Mouse (Mus musculus): ENCODE data around the gene Pacrg.

Gene Pacrg

DNA sequence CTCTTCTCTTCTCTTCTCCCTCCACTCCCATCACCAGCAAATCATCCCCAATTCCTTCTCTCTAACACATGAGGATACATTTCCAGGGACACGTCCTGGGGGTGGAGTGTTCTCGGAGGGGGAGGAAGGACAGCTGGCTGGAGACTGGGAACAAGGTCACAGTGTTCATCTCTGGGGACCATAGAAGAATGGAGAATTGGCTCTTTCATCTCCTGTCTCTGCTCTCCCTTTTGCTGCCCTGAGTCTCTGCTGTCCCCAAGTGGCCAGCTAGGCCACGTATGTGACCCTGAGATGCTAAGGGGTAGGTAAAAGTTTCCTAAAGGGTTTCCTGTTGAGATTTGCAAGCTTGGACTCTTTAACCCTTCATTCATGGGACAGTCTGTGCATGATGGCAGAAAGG is 347.0 kb downstream of the Pacrg start:
- DNase-seq (ENCODE audit: low spot score in 2 of 2) = peak in 1 of 2 experiments; percentile 25

DNA sequence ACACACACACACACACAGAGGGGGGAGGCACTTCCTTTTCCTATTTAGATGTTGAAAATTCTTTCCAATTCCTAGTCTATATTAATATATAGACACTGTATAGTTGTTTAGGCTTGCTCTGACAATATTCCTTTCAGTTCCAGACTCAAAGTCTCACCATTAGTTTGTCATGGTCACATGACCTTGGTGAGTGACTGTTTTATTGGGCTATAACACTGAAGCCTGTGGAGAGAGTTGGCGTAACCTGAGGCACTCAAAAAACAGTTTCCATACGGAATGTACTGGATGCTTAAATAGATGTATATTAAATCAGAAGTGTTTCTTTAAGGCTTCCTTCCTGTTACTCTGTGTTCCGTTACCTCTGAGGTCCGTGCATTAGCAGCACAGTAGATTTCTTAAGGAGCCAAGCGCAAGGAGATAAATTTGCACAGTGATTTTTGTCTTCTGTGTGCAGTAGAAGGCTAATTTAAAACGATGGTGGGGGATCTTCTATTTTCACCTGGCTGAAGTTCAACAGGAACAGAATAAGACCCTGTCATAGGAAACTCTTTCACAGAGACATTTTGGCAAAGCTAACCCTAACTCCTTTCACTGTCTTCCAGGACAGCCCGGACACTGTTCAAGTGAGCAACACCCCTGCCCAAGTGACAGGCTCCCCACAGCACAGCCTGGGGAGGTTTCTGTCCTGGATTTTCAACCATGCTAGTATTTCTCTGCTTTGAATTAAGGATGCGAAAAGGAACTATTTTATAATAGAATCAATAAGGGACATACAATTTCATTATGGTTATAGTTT is 349.5 kb downstream of the Pacrg start:
- DNase-seq (ENCODE audit: low spot score in 2 of 2) = no peak

DNA sequence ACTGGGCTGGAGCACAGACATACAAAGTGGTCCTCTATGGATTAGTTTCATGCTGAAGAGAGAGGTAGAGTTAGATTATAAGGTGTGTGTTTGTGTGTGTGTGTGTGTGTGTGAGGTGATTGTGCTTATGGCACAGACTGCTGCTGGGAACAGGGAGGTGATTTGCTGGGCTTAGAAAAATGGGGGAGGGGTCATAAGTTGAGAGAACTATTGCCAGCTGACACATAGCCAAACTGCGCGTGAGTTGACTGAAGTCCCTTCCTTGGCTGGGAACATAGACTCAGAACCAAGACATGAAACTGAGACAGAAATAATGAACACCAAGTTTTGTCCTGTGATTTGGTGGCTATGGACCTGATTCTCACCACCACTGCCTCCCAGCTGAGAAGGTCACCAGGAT is 351.2 kb downstream of the Pacrg start:
- DNase-seq (ENCODE audit: low spot score in 2 of 2) = no peak

DNA sequence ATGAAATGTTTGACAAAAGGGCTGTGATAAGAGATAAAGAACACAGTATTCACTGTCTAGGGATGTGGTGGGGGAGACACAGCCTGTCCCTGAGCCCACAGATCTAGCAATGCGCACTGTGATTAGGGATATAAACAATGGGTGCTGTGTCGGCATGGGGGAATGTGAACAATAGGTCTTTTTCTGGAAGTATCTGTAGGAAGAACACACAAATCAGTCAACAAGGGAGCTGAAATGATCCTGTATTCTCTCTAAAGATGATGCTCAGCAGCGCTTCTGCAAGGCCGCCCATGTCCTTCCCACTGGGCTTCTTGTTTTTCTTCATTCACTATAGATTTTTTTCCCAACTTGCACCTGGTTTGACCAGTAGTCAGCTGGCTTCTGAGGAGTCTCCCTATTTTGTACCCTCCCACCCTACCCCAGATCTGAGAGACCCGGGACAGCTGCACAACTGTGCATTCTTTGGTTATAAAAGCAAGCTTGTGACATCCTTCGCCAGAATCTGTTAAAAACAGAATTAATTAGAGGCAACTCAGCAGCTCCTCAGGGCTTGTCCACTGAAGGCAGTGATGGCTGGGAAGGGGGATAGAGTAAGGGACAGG is 356.1 kb downstream of the Pacrg start:
- DNase-seq (ENCODE audit: low spot score in 2 of 2) = no peak

DNA sequence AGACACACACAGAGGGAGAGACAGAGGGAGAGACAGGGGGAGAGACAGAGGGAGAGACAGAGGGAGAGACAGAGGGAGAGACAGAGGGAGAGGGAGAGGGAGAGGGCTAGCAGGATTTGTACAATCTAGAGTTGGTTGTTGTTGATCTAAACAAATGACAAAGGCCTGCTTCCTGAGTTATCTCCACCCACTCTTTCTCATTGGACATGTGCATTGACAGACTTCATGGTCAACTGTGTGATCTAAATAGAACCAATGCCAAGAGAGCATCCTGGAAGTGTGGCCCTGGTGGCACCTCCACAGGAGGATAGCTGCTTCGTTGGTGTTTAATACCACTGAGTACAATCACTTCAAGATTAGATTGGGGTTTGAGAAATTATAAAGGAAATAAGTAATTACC is 359.0 kb downstream of the Pacrg start:
- DNase-seq (ENCODE audit: low spot score in 2 of 2) = no peak

DNA sequence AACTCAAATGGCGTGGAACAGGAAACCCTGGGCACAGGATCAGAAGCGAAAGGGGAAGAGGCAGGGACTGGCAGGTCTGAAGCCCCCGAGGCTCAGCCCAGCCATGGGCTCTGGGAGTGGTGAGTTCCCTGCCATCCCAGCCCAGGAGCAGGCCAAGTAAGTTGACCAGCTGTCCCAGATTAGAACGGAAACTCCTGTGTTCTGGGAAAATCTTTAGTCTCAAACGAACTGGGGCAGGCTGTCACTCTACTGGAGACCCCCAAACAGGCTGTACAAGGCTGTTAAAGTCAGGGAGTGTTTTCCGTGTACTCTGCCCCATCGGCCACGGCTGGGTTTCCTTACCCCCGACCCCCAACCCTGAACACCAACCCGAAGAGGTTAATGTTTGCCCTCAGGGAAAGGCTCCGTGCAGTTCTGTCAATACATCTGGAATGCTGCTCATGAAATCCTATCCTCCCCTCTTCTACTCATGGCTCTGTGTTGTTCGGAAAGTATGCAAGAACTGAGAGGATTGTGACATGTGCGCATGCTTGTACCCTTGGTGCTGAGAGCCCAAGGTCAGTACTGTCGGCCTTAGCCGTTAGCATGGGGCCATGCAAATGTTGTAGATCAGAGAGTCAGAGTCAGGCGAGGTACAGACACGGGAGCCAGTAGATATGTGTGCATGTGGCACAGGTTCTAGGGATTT is 360.9 kb downstream of the Pacrg start:
- no peak for DNase-seq (ENCODE audit: low spot score in 2 of 2)

DNA sequence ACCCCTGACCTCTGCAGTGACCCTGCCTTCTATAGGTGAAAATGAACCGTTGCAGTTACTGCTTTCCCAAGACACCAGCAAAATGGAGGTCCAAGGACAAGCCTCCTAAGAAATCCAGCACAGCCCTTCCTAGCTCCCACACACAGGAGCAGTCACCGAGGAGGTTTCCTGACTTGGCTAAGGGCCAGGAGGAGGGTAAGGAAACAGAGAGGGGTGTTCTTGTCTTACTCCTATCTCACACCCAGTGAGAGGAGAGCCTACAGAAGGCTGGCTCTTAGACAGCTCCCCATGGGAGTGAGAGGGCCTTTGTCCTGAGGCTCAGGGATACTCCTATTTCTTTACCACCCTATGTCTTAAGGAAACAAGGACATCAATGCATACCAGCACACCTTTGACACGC is 361.7 kb downstream of the Pacrg start:
- DNase-seq (ENCODE audit: low spot score in 2 of 2) = no peak

DNA sequence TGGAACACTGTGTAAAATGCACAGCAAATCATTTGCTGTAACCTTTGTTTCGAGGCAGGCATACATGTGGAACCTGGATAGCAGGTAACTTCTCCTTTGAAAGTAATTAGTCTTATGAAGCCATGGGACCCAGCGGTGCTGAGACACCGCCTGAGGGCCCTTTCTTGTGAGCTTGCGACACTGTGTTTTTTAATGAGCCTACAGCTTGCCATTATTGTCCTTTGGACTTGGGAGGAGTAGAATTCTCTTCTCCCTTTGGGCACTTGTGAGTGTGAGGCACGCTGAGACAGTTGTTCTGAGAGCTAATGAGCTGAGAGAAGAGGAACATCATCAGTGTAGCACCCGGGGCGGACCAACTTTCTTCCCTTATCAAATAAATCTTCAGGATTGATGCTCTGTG is 363.3 kb downstream of the Pacrg start:
- DNase-seq (ENCODE audit: low spot score in 2 of 2) = no peak

DNA sequence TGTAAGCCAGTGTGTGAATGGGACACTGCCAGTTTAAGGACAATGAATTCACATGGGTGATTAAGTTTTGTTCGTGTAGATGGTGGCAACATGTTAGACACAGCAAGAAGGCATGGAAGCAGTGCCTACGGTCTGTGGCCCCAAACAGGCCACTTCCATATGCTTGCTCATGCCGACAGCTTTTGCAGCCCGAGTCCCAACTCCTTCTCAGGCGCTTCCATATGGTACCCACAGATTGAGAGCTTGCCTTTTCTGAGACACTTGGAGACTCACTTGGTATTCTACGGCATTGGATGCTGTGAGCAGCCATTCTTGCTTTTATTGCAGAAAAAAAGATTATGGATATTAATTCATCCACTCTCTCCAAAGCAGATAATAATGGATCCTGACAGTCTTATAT is 365.1 kb downstream of the Pacrg start:
- DNase-seq (ENCODE audit: low spot score in 2 of 2) = no peak

DNA sequence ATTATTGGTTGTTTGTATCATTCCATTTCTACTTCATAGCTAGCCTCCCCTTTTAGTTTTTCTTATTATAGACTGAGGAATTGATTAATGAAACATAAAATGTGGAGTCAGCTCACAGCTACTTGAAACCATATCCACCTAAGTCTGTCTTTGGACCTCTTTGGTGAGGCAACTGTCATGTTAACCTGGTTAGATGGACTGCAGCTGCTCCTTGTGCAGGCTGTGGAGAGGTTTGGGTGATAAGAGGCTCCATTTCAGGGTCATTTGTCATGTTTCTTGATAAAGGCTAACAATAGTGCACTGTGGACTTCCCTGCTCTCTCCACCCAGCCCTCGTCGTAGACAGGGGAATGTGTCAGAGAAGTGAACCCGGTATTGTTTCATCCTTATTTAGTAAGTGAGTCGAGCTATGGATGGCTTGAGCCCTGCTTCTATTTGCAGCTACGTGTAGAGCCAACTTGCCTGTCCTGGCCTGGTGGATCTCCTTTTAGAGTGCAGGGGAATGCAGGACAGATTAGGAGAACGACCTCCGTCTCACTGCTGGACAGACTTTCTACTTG is 366.2 kb downstream of the Pacrg start:
- DNase-seq (ENCODE audit: low spot score in 2 of 2) = no peak

DNA sequence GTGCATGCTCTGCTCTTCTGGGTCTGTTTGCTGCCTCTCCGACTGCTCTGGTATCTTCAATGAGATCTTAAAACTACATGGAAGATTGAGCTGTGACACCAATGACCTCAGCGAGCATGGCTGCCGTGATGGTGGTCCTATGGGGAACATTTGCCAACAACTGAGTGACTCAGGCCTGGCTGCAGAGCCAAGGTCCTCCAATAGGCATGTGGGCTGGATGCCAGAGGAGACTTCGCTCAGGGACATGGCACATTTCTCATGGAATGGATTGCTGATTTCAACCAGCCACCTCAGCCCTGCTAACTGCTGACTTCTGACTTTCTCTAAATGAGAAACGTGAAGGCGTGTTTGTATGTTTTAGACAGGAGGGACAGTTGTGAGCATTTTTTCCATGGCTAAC is 366.9 kb downstream of the Pacrg start:
- DNase-seq (ENCODE audit: low spot score in 2 of 2) = no peak

DNA sequence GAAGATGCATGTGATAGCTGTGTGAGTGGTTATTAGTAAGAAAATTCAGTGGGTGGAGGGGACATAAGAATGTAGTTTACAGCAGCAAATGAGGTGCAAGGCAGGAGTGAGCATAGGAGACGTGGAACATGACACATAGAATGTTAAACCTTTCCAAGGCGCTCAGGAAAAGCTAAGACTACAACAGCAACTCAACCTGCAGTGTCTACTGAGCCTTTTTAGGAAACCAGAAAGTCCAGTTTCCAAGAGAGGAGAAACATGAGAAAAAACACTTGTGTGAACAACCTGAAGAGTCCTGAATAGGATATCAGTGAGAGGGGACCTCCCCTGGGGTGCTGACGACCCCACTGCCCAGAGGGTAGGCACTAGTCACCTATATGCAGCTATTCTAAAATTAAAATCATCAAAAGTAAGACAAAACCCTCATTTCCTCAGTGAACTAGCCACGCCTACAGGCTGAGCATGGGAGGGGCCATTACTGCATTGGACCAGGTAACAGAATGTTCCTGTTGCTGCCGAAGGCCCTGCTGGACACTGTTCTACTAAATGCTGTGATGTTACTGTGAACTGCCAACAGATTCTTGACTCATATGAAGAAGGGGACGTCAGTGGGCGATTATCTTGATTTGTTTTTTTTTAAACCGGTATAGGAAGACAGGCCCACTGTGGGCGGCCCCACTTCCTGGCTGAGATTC is 370.1 kb downstream of the Pacrg start:
- no peak for DNase-seq (ENCODE audit: low spot score in 2 of 2)

DNA sequence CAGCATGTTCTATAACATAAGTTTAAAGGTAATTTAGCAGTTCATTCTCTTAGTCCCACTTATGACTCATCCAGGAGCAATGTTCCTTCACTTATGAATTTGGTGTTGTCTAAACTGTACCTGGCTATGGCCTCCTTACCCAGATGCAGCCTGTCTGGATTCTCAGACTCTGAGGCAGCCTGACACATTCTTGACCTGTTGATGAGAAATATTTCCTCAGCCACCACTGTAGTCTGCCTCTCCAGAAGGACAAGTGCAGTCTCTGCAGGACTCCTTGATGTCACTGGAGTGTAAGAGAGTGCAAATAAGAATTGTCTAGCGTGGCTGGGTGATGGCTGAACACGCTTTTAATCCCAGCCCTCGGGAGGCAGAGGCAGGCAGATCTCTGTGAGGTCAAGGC is 373.0 kb downstream of the Pacrg start:
- no peak for DNase-seq (ENCODE audit: low spot score in 2 of 2)

DNA sequence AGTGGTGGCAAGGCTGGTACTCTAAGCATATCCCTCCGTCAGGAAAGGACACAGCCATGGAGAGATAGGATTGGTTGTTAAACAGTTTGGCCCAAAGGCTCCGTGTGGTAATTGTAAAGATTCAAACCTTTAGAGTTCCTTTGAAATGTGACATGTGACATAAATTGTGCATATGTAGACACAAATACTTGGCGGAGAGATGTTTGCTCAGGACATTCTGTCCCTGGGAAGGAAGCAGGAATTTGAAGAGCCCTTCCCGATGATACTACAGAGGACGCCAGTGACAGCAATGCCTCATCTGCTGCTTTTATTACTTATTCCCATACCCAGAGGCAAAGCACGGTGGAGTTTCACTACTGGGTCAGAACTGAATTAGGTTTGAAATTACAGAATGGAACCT is 374.6 kb downstream of the Pacrg start:
- no peak for DNase-seq (ENCODE audit: low spot score in 2 of 2)

DNA sequence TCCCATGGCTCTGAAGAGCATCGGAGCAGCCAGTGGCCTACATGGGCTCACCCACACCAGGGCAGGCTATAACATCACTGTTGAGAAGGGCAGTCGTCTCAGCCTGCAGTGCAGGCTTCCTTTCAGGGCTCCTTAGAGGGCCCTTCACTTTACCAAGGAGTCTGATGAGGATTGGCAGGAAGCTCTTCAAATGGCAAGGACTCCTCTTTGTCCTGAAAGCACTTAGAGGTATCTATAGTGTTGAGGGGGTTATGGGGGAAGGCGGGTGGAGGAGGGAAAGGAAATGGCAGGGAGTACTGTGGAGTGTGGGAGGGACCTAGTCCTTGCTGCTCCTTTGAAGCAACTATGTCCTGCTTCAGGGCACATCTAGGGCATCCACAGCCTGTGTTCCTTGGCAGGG is 375.4 kb downstream of the Pacrg start:
- no peak for DNase-seq (ENCODE audit: low spot score in 2 of 2)

DNA sequence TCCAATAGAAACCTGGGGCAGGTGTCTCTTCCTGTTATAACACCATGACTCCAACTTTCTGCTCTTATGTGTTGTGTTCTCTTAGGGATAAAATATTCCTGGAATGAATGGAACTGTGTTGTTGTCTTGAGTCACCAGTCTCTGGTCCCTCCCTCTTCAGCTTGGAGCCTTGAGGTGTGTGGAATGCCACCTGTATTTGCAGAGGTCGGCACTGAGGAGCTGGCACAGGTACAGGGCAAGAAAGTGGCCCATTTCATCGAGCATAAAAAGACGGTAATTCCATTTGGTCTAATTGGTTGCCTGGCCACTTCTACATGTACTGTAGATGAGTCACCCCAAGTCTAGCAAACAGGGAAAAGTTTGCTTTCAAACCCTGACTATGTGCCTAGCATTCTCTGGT is 376.5 kb downstream of the Pacrg start:
- DNase-seq (ENCODE audit: low spot score in 2 of 2) = no peak

DNA sequence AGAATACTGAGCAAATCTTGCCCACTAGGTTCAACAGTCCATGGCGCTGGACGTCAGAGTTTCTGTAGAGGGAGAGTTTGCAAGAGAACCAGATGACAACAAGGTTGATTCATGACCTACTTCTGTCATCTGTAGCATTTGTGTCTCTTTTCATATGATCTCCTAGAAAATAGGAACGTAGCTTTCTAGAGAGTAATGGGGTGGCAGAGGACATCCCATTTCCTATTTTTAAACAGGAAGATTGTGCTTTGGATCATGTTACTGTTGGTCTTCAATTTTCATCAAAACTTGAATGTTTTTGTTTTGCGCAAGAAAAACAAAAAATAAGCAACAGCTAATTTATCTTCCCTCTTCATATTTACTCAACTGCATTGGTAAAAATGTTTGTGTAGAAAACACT is 379.2 kb downstream of the Pacrg start:
- no peak for DNase-seq (ENCODE audit: low spot score in 2 of 2)

DNA sequence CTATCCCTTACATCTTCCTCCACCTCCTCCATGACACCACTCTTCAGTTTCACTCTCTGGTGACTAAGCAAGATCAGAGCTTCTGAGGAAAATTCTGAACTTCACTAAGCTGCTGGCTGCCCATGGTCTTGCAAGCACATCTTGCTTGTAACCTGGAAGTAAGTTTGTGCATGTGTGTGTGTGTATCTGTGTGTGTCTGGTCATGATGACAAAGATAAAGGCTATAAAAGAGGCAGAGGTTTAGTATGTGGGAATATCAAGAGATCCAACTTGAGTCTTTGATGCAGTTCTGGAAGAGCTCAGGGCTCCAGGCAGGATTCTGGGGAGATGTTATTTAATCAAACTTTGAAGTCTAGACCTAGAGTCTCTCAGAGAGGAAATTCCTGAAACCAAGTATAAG is 381.4 kb downstream of the Pacrg start:
- no peak for DNase-seq (ENCODE audit: low spot score in 2 of 2)

DNA sequence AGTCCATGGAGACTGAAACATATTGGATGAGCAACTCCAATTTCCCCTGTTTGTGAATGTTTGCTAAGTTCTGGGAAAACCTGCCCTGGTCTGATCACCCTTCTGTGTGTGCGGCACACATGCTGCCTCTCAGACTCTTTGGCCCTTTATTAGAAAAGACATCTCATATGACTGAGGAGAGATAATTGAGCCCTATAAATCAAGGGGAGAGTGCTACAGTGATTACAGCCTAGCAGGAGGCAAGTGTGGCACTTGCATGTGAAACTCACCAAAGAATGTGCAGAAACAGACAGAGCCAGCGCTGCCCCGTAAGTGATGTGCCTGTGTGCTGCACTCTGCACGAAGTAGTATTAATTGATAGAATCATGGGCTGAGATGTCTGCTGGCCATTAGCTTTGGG is 383.7 kb downstream of the Pacrg start:
- no peak for DNase-seq (ENCODE audit: low spot score in 2 of 2)

DNA sequence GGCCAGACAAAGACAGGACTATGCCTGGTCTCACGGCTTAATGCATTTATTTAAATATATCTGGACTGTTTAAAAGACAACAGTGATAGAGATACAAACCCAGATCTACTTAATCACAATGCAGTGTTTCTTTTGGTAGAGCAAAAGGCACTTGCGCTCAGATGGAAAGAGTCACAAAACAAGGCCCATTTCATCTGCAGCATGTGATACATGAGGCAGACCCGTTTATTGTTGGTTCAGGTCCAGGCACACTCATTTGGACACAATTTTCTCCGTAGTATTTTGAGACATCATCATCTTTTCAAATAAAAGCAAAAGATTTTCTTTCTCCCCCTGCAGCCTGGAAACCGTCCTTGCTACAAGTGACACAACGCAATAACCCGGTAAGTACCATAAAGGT is 384.1 kb downstream of the Pacrg start:
- DNase-seq (ENCODE audit: low spot score in 2 of 2) = no peak

DNA sequence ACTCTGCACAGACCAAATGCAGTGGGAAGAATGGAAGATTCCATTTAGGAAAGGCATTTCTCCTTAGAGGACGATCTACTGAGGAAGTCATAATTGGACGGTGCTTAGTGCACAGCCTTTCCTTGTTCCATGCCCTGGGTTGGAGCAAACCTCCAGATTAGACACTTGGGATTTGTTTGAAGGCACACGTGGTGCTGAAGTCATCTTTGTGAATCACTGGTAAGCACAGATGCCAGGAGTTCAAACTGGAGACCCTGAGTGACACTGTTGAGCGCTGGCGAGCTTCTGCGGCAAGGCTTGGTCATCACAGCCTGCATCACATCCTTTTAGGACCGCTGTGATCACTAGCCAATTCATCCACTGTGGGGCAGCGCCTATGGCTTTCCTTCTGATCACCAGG is 385.7 kb downstream of the Pacrg start:
- no peak for DNase-seq (ENCODE audit: low spot score in 2 of 2)

DNA sequence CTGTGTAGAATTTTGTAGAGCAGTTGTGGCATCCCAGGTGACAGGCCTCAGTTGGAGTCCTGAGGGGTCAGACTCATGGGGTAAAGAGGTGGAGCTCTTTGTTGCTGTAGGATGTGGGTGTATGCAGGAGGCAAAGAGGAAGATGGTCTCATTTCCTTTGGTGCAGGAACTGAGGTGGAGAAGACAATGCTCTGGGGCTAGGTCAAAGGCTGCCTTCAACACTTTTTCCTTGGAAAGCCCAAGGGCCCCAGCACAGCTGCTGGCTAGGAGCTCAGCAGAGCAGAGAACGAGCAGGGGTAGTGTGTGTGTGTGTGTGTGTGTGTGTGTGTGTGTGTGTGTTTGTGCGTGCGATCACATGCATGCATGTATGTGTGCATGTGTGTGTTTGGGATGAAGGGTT is 387.3 kb downstream of the Pacrg start:
- no peak for DNase-seq (ENCODE audit: low spot score in 2 of 2)
